8 mouse cellular contexts compared by ENCODE assay signal in the genomic region with DNA sequence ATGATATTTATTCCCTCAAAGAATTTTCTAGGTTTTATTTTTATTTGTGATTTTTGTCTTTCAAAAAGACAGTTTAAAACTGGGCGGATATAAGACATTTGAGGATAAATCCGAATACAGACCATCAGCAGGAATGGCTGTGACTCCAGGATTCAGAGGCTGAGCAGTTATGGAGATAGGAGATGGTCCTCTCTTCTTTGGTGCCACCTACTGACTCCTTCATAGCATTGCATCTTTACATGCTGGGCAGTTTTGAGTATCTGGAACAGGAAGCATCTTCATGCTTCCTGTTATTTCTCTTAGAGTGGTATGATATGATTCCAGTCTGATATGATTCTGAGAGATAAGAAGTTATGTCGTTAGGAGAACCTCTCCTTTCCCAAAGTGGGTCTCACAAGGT.
DNase-seq lines count a peak whose midpoint lies in the region; ATAC-seq and TF ChIP-seq lines count a peak whose summit lies in the region.

No protein-coding gene starts in this region.

- H3K27me3 ChIP-seq in heart, adult 2 months (ENCODE audit: control insufficient read depth, insufficient read depth, low read length), result no peaks in the 10 kb centered on the region
- H3K27me3 ChIP-seq in heart, embryonic 12.5 days (replicated peaks), result no peaks in the 10 kb centered on the region
- no peaks in the 10 kb centered on the region for H3K27me3 ChIP-seq in CH12.LX (replicated peaks)
- no peaks in the 10 kb centered on the region for H3K27me3 ChIP-seq in cerebellum, adult 2 months (ENCODE audit: control insufficient read depth, insufficient read depth, low read length)
- no peaks in the 10 kb centered on the region for H3K27me3 ChIP-seq in lung, postnatal 0 days (replicated peaks; ENCODE audit: insufficient read depth, low read length)
- no peaks in the 10 kb centered on the region for H3K27me3 ChIP-seq in stomach, postnatal 0 days (ENCODE audit: control insufficient read depth, insufficient read depth, low read length)

- intact Hi-C loops in heart, adult 2 months (cut with DNase I), result loop anchor here (1.0 to 10.0 kb wide), 4 partner anchors 180 to 360 kb away; a partner anchor contains a TSS

- TF ChIP-seq CTCF in heart, adult 2 months (IDR thresholded peaks at IDR 0.05), result peak; percentile 91
- peak; percentile 66 to 86 for TF ChIP-seq CTCF in CH12.LX (conservative IDR thresholded peaks at IDR 0.05 in 1 of 2, IDR thresholded peaks at IDR 0.05 in 1 of 2; ENCODE audit: low read depth in 2 of 2, low read length in 2 of 2)
- TF ChIP-seq CTCF in cerebellum, adult 2 months (IDR thresholded peaks at IDR 0.05; ENCODE audit: borderline replicate concordance, insufficient read depth, low read depth, low read length), result peak; percentile 65; the same call in 1 of the 2 replicates
- peak; percentile 87 for TF ChIP-seq CTCF in lung, postnatal 0 days (IDR thresholded peaks at IDR 0.05)
- peak; percentile 92 for TF ChIP-seq CTCF in stomach, postnatal 0 days (IDR thresholded peaks at IDR 0.05; ENCODE audit: low read depth)

- no peak overlapping the region for H3K27ac ChIP-seq in heart, adult 2 months
- H3K27ac ChIP-seq in heart, embryonic 12.5 days (ENCODE audit: poor library complexity, severe bottlenecking), result no peak overlapping the region
- H3K27ac ChIP-seq in CH12.LX (ENCODE audit: insufficient read depth, low read depth), result no peak overlapping the region
- H3K27ac ChIP-seq in cerebellum, adult 2 months (ENCODE audit: insufficient read depth, low read length), result no peak overlapping the region
- H3K27ac ChIP-seq in lung, postnatal 0 days (ENCODE audit: low read length), result no peak overlapping the region
- H3K27ac ChIP-seq in stomach, postnatal 0 days (replicated peaks), result no peak overlapping the region

- WGBS in heart, adult 2 months, result 8% methylated on average over 3 of the region's 3 CpGs
- 11% methylated on average over 3 of the region's 3 CpGs for WGBS in heart, embryonic 12.5 days
- 12% methylated on average over 3 of the region's 3 CpGs for WGBS in cerebellum, adult 2 months
- 7% methylated on average over 3 of the region's 3 CpGs for WGBS in lung, postnatal 0 days
- WGBS in stomach, postnatal 0 days, result 12% methylated on average over 3 of the region's 3 CpGs

- TF ChIP-seq RAD21 in CH12.LX (IDR thresholded peaks at IDR 0.05; ENCODE audit: low read depth, low read length), result peak; percentile 90

- TF ChIP-seq EP300 in heart, adult 2 months (IDR thresholded peaks at IDR 0.05; ENCODE audit: insufficient read depth, low read depth, low read length), result no peak
- TF ChIP-seq EP300 in CH12.LX (IDR thresholded peaks at IDR 0.05; ENCODE audit: low read length), result no peak
- no peak for TF ChIP-seq EP300 in lung, postnatal 0 days (IDR thresholded peaks at IDR 0.05)
- TF ChIP-seq EP300 in stomach, postnatal 0 days (optimal IDR thresholded peaks at IDR 0.05), result no peak

- dilution Hi-C loops in CH12.LX (cut with MboI; ENCODE audit: extremely low pct_ligation_motif_present, extremely low pct_unique_long_range_greater_than_20kb, low sequenced_read_pairs), result no loop called here

- H3K9me3 ChIP-seq in heart, embryonic 12.5 days (replicated peaks), result peaks cover 4% of the 10 kb centered on the region
- peaks cover 4% of the 10 kb centered on the region for H3K9me3 ChIP-seq in CH12.LX (replicated peaks; ENCODE audit: low read length)
- no peaks in the 10 kb centered on the region; the same call in 1 of the 2 replicates for H3K9me3 ChIP-seq in lung, postnatal 0 days (ENCODE audit: low read length)
- H3K9me3 ChIP-seq in stomach, postnatal 0 days (ENCODE audit: control insufficient read depth, low read length), result no peaks in the 10 kb centered on the region

- in situ Hi-C loops in CH12.LX (cut with MboI; ENCODE audit: low pct_ligation_motif_present, low pct_unique_long_range_greater_than_20kb, low sequenced_read_pairs), result loop anchor here (10.0 to 25.0 kb wide), 2 partner anchors 178 to 320 kb away; a partner anchor contains a TSS

- H3K9ac ChIP-seq in heart, adult 2 months (ENCODE audit: low read depth, low read length), result no peak overlapping the region
- H3K9ac ChIP-seq in heart, embryonic 12.5 days, result no peak overlapping the region
- no peak overlapping the region for H3K9ac ChIP-seq in CH12.LX (ENCODE audit: insufficient read depth, low read depth)
- H3K9ac ChIP-seq in lung, postnatal 0 days (replicated peaks; ENCODE audit: low read depth), result no peak overlapping the region
- H3K9ac ChIP-seq in stomach, postnatal 0 days (ENCODE audit: low read length), result no peak overlapping the region

- H3K4me1 ChIP-seq in heart, adult 2 months (ENCODE audit: control insufficient read depth, insufficient read depth, low read length), result no peaks in the 10 kb centered on the region
- H3K4me1 ChIP-seq in heart, embryonic 12.5 days (replicated peaks), result peaks cover 8% of the 10 kb centered on the region
- H3K4me1 ChIP-seq in CH12.LX (ENCODE audit: control insufficient read depth in 1 of 2, insufficient read depth in 2 of 2), result no peaks in the 10 kb centered on the region; a peak in 1 of 4 replicates
- H3K4me1 ChIP-seq in cerebellum, adult 2 months (ENCODE audit: control insufficient read depth, insufficient read depth, low read length), result no peaks in the 10 kb centered on the region
- no peaks in the 10 kb centered on the region for H3K4me1 ChIP-seq in lung, postnatal 0 days (ENCODE audit: insufficient read depth, low read depth, low read length)
- no peaks in the 10 kb centered on the region for H3K4me1 ChIP-seq in stomach, postnatal 0 days (replicated peaks; ENCODE audit: control insufficient read depth, insufficient read depth)

- no peaks in the 10 kb centered on the region for H3K36me3 ChIP-seq in heart, adult 2 months (ENCODE audit: control insufficient read depth, insufficient read depth, low read length)
- no peaks in the 10 kb centered on the region for H3K36me3 ChIP-seq in heart, embryonic 12.5 days
- H3K36me3 ChIP-seq in CH12.LX (replicated peaks in 1 of 2; ENCODE audit: control insufficient read depth in 1 of 2, insufficient read depth in 1 of 2, low read length in 1 of 2), result no peaks in the 10 kb centered on the region
- no peaks in the 10 kb centered on the region for H3K36me3 ChIP-seq in lung, postnatal 0 days (ENCODE audit: insufficient read depth, low read length)
- no peaks in the 10 kb centered on the region for H3K36me3 ChIP-seq in stomach, postnatal 0 days (ENCODE audit: control insufficient read depth, insufficient read depth, low read length)

- no peak for DNase-seq in heart, adult 2 months
- peak; percentile 62 for DNase-seq in CH12.LX (ENCODE audit: extremely low read depth)
- peak in 1 of 2 experiments; percentile 54 for DNase-seq in cerebellum, adult 2 months
- peak; percentile 18 for DNase-seq in heart, postnatal 4 days
- DNase-seq in lung, postnatal 0 days (ENCODE audit: low spot score), result peak; percentile 79
- DNase-seq in stomach, postnatal 0 days (ENCODE audit: low spot score), result no peak
- no peak for DNase-seq in spleen, postnatal 10 days (ENCODE audit: low spot score in 2 of 2)

- no peak for TF ChIP-seq POLR2A in heart, adult 2 months (IDR thresholded peaks at IDR 0.05; ENCODE audit: insufficient read depth, low read depth, low read length)
- TF ChIP-seq POLR2A in CH12.LX (IDR thresholded peaks at IDR 0.05; ENCODE audit: low read depth, low read length), result no peak
- no peak for TF ChIP-seq POLR2A in cerebellum, adult 2 months (IDR thresholded peaks at IDR 0.05; ENCODE audit: borderline replicate concordance, insufficient read depth, low read length)

- no peak for ATAC-seq in heart, embryonic 12.5 days (ENCODE audit: insufficient number of reproducible peaks, low FRiP score)
- no peak; the same call in 1 of the 2 replicates for ATAC-seq in lung, postnatal 0 days
- no peak; the same call in 1 of the 2 replicates for ATAC-seq in stomach, postnatal 0 days (ENCODE audit: low FRiP score, low TSS enrichment)

- H3K79me2 ChIP-seq in heart, adult 2 months (replicated peaks; ENCODE audit: control insufficient read depth, insufficient read depth, low read length), result no peaks in the 10 kb centered on the region
- no peaks in the 10 kb centered on the region for H3K79me2 ChIP-seq in CH12.LX (replicated peaks; ENCODE audit: control insufficient read depth, extremely low read depth, insufficient read depth, poor library complexity, severe bottlenecking)

- H3K4me3 ChIP-seq in heart, adult 2 months, result no peak overlapping the region
- no peak overlapping the region for H3K4me3 ChIP-seq in heart, embryonic 12.5 days
- H3K4me3 ChIP-seq in CH12.LX (replicated peaks in 1 of 3; ENCODE audit: low read depth in 2 of 3, low read length in 2 of 3, poor library complexity in 1 of 3), result no peak overlapping the region
- no peak overlapping the region for H3K4me3 ChIP-seq in cerebellum, adult 2 months (replicated peaks; ENCODE audit: insufficient read depth, low read depth, low read length)
- H3K4me3 ChIP-seq in lung, postnatal 0 days (ENCODE audit: low read depth, low read length), result no peak overlapping the region
- H3K4me3 ChIP-seq in stomach, postnatal 0 days (ENCODE audit: low read depth, low read length), result no peak overlapping the region

- no peak overlapping the region for H3K4me2 ChIP-seq in heart, embryonic 12.5 days
- H3K4me2 ChIP-seq in CH12.LX (ENCODE audit: insufficient read depth, low read depth, poor library complexity, severe bottlenecking), result no peak overlapping the region; the same call in 1 of the 2 replicates
- no peak overlapping the region for H3K4me2 ChIP-seq in lung, postnatal 0 days (replicated peaks; ENCODE audit: low read depth, low read length)
- no peak overlapping the region for H3K4me2 ChIP-seq in stomach, postnatal 0 days (replicated peaks; ENCODE audit: low read depth)

TF ChIP-seq in CH12.LX, 34 proteins besides CTCF, POLR2A, EP300 and RAD21:
- TF ChIP-seq ELF1 (IDR thresholded peaks at IDR 0.05; ENCODE audit: low read depth, low read length) (peak; percentile 68), CHD1 (IDR thresholded peaks at IDR 0.05; ENCODE audit: low read depth, low read length) (no peak), SMC3 (IDR thresholded peaks at IDR 0.05; ENCODE audit: low read depth, low read length) (peak; percentile 68), PAX5 (IDR thresholded peaks at IDR 0.05; ENCODE audit: low read length) (no peak)
TF ChIP-seq in CH12.LX: peak in this region for 2.

Comparison
In these comparisons a context has a peak if more than half of its experiments do, and no peak if none do; other contexts are left out.
1. DNase-seq: peak in CH12.LX (single experiment), heart, postnatal 4 days (single experiment) and lung, postnatal 0 days (single experiment); none in heart, adult 2 months (0 of 2), stomach, postnatal 0 days (single experiment) and spleen, postnatal 10 days (0 of 2).
2. Peak in every context shown above with its lines, with median percentiles within 50 percentile points of each other: CTCF ChIP-seq.